Mouse (Mus musculus) layer of hippocampus, postnatal 25 days (tissue): ENCODE measurements at regions not wholly inside any gene's neighbourhood (a gene's known extent, or its start where the extent isn't known, plus 50 kb on each side); places are given as distances from the start of the nearest gene placed in this dataset.

Source experiments
- DNase-seq, 2 experiments: peaks; one replicate each; pipeline ENCODE4 v3.0.0; 2022; ENCODE audit warnings: mixed read lengths in 2 of 2, low spot score in 1 of 2; ENCODE audit errors: extremely low spot score in 1 of 2

DNA sequence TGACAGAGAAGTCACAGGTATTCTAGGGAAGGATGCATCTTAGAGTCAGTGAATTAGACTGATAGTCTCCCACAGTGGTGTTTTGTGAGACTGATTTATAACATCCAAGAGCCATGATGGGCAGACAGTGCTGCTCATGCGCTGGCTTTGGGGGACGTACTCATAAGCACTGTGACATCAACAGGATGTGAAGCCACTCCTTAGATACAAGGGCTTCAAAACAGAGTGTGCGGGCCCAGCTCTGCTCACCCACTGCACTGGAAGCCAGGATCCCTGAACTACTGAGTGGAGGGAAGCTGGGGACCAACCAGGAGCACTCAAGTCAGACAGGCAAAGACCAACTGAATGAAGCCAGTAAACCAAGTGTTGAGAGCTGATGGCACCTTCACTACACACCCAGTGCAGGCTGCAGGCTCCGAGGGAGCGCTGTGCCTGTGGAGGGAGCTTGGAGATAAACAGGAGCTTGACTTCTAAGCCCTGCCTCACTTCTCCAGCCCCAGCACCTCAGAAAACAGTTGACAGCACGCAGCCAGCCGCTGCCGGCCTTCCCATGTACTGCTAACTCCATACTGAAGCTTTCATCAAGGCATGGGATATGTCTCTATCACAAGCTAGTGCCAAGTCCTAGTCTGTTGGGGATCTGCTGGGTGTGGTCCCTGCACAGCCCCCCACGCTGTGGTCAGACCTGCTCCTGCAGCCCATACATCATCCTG, 200.0 kb downstream of the Cyp26b1 start:
- DNase-seq, result no peak

DNA sequence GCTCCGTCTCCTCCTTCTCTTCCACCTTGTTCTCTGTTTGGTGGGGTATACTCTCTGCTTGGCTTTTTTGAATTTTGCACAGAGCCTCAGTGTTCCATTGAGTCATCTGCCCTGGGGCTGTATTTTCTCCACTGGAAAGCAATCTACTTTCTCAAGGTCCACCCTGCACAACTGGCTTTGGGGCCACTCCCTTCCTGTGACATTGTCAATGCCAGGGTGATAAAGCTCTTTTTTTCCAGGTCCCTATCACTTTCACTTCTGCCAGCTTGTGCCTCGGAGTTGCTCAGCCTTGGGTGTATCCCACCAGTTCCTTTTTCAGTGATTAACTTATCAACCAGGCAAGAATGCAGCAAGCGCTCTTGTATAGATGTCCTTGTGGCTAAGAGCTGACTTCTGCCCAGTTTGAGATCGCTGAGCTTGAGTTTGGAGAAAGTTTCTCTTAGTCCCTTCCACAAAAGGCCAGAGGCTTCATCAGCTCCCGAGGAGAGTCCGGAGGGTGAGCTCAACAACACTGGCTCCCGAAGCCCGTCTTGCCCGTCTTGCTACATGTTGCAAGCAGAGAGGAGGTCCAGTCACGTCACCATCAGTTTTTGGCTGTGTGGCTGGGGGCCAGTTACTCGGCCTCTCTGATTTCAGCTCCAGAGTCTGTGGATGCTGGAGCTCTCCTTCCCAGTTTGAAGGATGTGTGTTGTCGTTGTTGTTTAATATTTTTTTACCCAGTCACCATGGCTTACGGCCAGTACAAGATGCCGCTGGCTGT, 200.8 kb downstream of the Cyp26b1 start:
- DNase-seq, result no peak

DNA sequence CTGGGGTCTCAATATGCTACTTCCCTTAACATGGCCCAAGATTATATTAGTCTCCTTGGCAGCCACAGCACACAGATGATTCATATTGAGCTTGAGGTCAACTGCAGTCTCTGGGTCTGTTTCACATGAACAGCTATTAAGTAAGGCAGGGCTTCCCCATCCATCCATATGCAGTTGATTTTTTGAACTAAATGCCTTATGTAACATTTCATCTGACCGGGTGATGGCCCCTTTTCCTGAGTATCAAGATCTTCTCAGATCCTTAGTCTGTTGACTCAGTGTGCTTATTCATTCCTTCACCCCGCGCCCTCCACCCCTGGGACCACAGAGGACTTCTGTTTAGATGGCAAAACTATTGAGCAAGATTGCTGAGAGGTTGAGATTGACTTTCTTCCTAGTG, 202.7 kb downstream of the Cyp26b1 start:
- DNase-seq, result no peak

DNA sequence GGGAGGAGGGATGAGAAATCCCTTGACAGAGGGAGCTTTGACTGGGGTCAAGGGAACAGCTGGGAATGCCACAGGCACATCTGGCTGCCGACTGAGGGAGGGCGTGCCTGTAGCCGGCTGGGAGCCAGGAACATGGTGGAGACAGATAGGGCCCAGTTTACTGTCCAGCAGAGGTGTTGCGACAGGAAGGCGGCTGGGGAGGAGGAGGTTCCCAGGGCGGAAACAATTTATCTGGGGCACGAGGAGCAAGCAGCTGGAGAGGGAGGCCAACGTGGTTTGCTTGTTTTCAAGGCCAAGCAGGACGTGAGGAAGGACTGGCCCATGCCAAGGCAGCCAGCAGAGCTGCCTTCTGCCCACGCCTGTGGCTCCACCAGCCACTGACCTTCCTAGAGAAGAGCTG, 208.0 kb downstream of the Cyp26b1 start:
- no peak for DNase-seq

DNA sequence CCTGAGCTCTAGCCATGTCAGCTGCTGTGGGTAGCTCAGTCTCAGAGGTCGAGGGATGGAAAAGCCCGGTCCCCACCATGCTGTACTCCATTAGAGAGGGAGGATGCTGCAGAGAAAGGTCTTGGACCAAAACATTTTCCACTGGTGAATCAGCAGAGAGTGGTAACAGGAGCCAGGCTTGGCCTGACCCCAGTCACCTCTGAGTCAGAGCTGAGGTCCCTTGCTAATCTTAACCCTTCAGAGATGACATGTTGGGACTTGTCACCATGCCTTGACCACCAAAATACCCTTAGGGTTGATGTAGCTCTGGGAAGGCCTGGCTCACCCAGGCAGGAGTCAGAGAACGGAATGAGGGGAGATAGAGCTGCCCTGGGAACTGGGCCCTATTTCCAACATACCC, 210.0 kb downstream of the Cyp26b1 start:
- no peak for DNase-seq

GRCm38 (mm10) chr6:84383141-84383540, 210.6 kb downstream of the Cyp26b1 start:
- DNase-seq, result no peak

DNA sequence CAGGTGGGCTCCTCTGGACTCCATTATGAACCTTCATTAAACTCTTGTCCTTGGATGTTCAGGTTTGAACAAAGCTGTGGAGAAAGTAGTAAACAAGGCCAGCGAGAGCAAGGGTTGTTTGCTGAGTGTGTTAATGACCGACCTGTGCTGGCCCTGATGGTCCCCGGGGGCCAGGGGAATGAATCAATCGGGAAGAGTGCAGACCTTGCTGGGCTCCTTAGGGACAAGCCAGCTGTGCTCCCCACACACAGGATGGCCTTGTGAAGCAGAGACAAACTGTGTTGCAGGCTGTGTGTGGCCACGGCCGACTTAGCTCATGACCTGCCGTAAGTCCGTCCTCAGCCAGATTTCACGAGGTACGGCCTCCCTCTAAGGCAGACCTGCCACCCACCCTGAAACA, 212.1 kb downstream of the Cyp26b1 start:
- no peak for DNase-seq

DNA sequence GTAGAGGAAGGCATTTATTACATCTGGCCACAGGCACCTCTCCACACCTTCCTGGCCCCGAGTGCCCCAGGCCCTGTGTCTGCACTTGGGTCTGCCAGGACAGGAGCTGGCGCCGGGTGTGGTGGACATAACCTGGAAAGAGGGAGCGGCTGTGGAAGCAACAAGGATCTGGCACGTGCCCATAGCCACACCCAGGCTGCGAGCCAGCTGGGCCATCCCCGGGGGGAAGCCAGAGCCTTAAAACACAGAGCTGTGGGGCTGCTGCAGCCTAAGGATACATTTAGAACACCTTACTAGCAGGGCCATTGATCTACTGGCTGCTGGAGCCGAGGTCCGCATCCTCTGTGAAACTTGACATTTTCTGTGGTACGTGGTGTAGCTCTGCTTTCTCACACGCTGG, 217.0 kb downstream of the Cyp26b1 start:
- no peak for DNase-seq

GRCm38 (mm10) chr6:84375498-84375897, 218.2 kb downstream of the Cyp26b1 start:
- DNase-seq, result peak; percentile 13 to 46

- no peak for DNase-seq
Measured at GRCm38 (mm10) chr6:84366365-84366764, 227.3 kb downstream of the Cyp26b1 start.

DNA sequence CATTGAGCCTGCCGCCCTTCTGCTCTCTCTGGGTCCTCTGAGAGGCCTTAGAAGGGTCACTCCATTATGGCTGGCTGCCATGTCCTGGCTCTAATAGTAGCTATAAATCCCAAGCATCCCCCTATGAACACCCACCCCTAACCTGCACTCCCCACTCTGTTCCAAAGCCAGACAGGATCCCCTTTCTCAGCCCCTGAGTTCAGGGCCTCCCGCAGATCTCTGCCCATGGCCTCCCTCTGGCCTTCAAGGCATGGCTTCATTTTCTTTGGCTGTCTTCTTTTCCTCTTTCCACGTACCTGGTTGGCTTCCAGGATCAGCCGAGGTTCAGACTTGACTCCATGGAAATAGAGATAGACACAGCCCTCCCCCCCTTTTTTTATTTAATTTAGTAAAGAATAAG, 227.8 kb downstream of the Cyp26b1 start:
- no peak for DNase-seq

- no peak for DNase-seq
Measured at GRCm38 (mm10) chr6:84364964-84365363, 228.7 kb downstream of the Cyp26b1 start.

- no peak for DNase-seq
Measured at GRCm38 (mm10) chr6:84362331-84362730, 231.4 kb downstream of the Cyp26b1 start.

- DNase-seq, result no peak
Measured at GRCm38 (mm10) chr6:84357911-84358310, 235.8 kb downstream of the Cyp26b1 start.

- DNase-seq, result no peak
Measured at GRCm38 (mm10) chr6:84353425-84354220, 240.1 kb downstream of the Cyp26b1 start.

DNA sequence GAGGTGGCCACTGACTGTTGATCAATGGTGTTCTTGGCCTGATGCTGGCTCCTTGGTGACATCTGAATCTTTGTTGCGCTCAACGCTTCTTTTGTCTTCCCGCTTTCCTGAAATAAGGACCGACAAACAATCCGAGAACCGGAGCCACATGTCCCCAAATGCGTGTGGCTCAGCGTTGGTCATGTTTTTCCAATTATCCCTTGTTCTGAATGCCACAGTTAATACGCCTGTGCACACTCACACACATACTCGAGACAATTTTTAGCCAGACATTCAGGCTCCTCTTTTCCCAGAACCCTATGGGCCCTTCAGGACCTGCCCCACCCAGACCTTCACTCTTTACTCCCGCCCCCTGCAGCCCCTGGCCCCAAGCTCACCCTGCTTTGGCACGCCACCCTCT, 248.8 kb downstream of the Cyp26b1 start:
- DNase-seq, result no peak

- no peak for DNase-seq
Measured at GRCm38 (mm10) chr6:84333666-84334179, 260.0 kb downstream of the Cyp26b1 start.

GRCm38 (mm10) chr6:84329106-84329505, 264.6 kb downstream of the Cyp26b1 start:
- no peak for DNase-seq

- no peak for DNase-seq
Measured at GRCm38 (mm10) chr6:84328030-84328390, 265.7 kb downstream of the Cyp26b1 start.

GRCm38 (mm10) chr6:84327306-84328029, 266.2 kb downstream of the Cyp26b1 start:
- no peak for DNase-seq
